Mouse (Mus musculus): ENCODE data around the gene Cnksr2. TPM values are rescaled to one million over a fixed set of nuclear protein-coding genes. Genes with fewer than 3 reads are reported as not detected.

Gene Cnksr2
- polyA plus RNA-seq (2012; ENCODE audit: low replicate concordance), result not detected in 2 replicates

DNA sequence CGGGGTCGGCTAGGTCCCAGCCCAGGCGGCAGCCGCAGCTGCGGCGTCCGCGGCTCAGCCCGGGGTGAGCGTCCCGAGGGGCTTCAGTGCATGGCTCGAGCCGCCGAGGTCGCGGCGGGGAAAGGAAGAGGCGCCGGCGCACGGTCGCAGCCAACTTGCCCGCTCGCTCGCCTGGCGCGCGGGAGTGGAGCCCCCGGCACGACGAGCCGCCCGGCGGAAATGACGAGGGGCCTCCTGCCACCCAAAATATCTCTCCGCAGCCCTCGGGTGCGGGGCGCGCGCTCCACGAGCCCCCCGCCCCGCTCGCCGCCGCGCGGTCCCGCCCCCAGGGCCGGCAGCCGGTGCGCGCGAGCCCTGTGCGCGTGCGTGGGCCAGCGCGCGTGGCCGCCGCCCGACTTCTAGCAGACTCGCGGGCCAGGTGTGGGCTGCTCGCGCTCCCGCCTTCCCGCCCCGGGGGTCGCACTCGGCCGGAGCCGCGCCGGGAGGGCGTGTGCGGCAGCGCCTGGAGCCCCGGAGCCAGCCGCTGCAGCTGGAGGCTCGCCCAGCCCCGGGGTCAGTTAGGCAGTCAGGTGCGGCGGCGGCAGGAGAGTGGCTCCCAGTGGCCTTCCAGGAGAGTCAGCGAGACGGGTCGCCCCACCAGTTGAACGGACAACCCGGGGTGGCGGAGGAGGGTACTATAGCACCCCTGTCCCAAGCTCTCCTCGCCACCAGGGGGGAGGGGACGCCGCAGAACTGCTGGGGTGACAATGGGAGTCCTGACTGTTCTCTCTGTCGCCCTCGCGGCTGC is at the start of gene Cnksr2:
TSS of gene Cnksr2 (minus strand) at position 238 of the 787 bp plus-strand sequence.

GRCm38 (mm10) chrX:157818207-157818920 is 224.7 kb downstream of the Cnksr2 start, which contains the start of gene Klhl34:
Gene Klhl34, plus strand, starts transcription at chrX:157818435.

Other genes starting within 250 kb of the Cnksr2 start
- not detected in 2 replicates for gene Klhl34, start 224.9 kb downstream of the Cnksr2 start, polyA plus RNA-seq (2012; ENCODE audit: low replicate concordance)